Mouse (Mus musculus) myocyte (in vitro differentiated cells): ENCODE measurements around the gene Pknox2.

Experiments used
- MYOD1 ChIP-seq, 3 experiments: IDR thresholded peaks; one replicate each; pipeline ENCODE4 v1.6.1; 2011; ENCODE audit warnings: control low read depth in 2 of 3, low read depth in 2 of 3, mild to moderate bottlenecking in 2 of 3, moderate library complexity in 1 of 3; ENCODE audit not compliant: insufficient read length in 2 of 3, control insufficient read depth in 1 of 3
- MYOG ChIP-seq, 3 experiments: IDR thresholded peaks; one replicate each; pipeline ENCODE4 v1.6.1; 2011; ENCODE audit warnings: control low read depth in 2 of 3, low read depth in 2 of 3, mild to moderate bottlenecking in 2 of 3; ENCODE audit not compliant: insufficient read length in 2 of 3, control insufficient read depth in 1 of 3, insufficient read depth in 1 of 3
- POLR2A ChIP-seq: IDR thresholded peaks from one replicate; pipeline ENCODE4 v1.6.1; 2011; ENCODE audit warnings: low read depth, mild to moderate bottlenecking, control low read depth, moderate library complexity; ENCODE audit not compliant: insufficient read length
- POLR2AphosphoS2 ChIP-seq: IDR thresholded peaks from one replicate; pipeline ENCODE4 v1.6.1; 2011; ENCODE audit warnings: low read depth, control low read depth; ENCODE audit not compliant: insufficient read length
- TCF3 ChIP-seq: IDR thresholded peaks from one replicate; pipeline ENCODE4 v1.6.1; 2011; ENCODE audit warnings: low read depth, control low read depth; ENCODE audit not compliant: insufficient read length

- TF ChIP-seq POLR2A = no peak
- TF ChIP-seq MYOD1 (IDR thresholded peaks at IDR 0.05; ENCODE audit: control insufficient read depth in 1 of 3, insufficient read length in 2 of 3, low read depth in 2 of 3) = no peak
- no peak for TF ChIP-seq MYOG (IDR thresholded peaks at IDR 0.05; ENCODE audit: control insufficient read depth in 1 of 3, insufficient read depth in 1 of 3, insufficient read length in 2 of 3, low read depth in 2 of 3)
- no peak for TF ChIP-seq POLR2AphosphoS2
- TF ChIP-seq TCF3 = no peak
Measured at GRCm38 (mm10) chr9:37120801-37121200, 26.4 kb downstream of the Pknox2 start.
